Mouse (Mus musculus) intestine, embryonic 15.5 days (tissue): ENCODE data around the gene Qpctl. TPM values are rescaled to one million over a fixed set of nuclear protein-coding genes. Genes with fewer than 3 reads are reported as not detected.
A peak's percentile ranks its signal among the peaks of the same experiment; 100 is the strongest.

Experiments
- ATAC-seq: fragments of 200-750 bp; cut with Nextera tagmentation; 2 replicates; pipeline ENCODE4 v1.8.0; 2017; ENCODE audit warnings: moderate TSS enrichment, moderate library complexity
- H3K27ac ChIP-seq: fragments of 300-500 bp; sonication (generic); 2 replicates; pipeline ENCODE4 v1.5.1; 2015; ENCODE audit warnings: mild to moderate bottlenecking, inconsistent platforms
- H3K27me3 ChIP-seq: fragments of 300-500 bp; sonication (generic); replicated peaks from 2 replicates; pipeline ENCODE4 v1.6.1; 2015; ENCODE audit warnings: inconsistent platforms
- H3K36me3 ChIP-seq: fragments of 300-500 bp; sonication (generic); 2 replicates; pipeline ENCODE4 v1.6.1; 2015; ENCODE audit warnings: inconsistent platforms
- H3K4me1 ChIP-seq: fragments of 300-500 bp; sonication (generic); replicated peaks from 2 replicates; pipeline ENCODE4 v1.6.1; 2015; ENCODE audit warnings: inconsistent platforms
- H3K4me2 ChIP-seq: fragments of 300-500 bp; sonication (generic); replicated peaks from 2 replicates; pipeline ENCODE4 v1.6.1; 2015; ENCODE audit warnings: mild to moderate bottlenecking, inconsistent platforms
- H3K4me3 ChIP-seq: fragments of 300-500 bp; sonication (generic); replicated peaks from 2 replicates; pipeline ENCODE4 v1.5.1; 2015; ENCODE audit warnings: inconsistent platforms
- H3K9ac ChIP-seq: fragments of 300-500 bp; sonication (generic); 2 replicates; pipeline ENCODE4 v1.6.1; 2015; ENCODE audit warnings: inconsistent platforms
- H3K9me3 ChIP-seq: fragments of 300-500 bp; sonication (generic); 2 replicates; pipeline ENCODE4 v1.6.1; 2016; ENCODE audit warnings: inconsistent platforms
- WGBS: fragments of 180-500 bp; shearing (Covaris S2); methylation state at CpG from one replicate; pipeline ENCODE4 v1.1.7; 2015; 5-methylcytosine and 5-hydroxymethylcytosine counted together
- polyA plus RNA-seq: library from polyadenylated mRNA; unstranded; fragments of >200 nt; fragmentation: Nextera tagmentation; extraction: Ambion mirVana; gene quantifications from 2 replicates; pipeline ENCODE4 v1.2.1, GENCODE M21; 2015

Gene Qpctl
- 9.2 and 11.5 TPM in 2 replicates for polyA plus RNA-seq

DNA sequence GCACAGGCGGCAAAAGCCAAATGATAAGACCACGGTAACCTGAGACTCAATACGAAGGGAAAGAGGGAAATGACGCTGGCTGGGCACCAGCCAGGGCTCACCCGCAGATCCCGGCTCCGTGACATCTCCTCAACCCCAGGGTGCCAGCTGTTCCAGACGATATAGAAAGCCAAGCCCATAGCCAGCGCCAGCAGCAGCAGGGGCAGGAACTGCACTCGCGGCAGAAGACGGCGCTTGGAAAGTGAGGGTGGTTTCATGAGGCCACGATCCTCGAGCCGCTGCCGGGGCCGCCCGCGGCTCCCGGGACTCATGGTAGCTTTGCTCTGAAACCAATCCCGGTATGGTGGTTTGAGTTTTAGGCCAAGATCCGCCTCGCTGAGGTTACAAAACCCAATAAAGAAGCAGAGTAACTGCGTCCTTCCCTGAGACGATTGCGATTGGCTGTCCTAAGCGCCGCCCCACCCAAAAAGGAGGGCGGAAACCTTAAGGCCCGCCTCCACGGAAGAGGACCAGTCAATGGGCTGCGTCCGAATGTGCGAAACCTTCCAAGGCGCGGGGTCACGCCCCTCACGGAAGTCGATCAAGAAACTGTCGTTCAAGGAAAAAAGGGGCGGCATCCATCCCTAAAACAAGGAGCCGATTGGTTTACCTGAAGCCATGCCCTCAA lies at the start of gene Qpctl:
Gene Qpctl (minus strand): TSS at position 417 of the 667 bp plus-strand sequence.
- Histone ChIP-seq H3K4me1 (peaks cover 15% of the 10 kb centered on the region), H3K27ac (peak within 1 kb of the TSS; percentile 71), H3K4me2 (peak within 1 kb of the TSS; percentile 80), H3K9me3 (no peaks in the 10 kb centered on the region), H3K36me3 (peaks cover 17% of the 10 kb centered on the region), H3K27me3 (no peaks in the 10 kb centered on the region), H3K4me3 (peak within 1 kb of the TSS; percentile 67), H3K9ac (peak within 1 kb of the TSS; percentile 75)
- peak; percentile 99 for ATAC-seq
- under 1% methylated on average over 43 of the region's 43 CpGs for WGBS

DNA sequence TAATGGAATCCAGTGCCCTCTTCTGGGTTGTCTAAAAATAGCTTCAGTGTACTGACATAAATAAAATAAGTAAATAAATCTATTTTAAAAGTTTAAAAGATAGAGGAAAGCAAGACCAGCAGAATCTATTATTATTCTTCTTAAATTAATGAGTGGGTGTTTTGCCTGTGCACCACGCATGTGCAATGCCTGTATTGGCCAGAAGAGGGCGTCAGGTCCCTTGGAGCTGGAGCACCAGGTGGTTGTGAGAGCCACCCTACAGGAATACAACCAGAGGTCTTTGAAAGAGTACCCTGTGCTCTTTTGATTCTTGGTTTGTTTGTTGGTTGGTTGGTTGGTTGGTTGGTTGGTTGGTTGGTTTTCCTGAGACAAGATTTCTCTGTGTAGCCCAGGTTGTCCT lies 48.9 kb upstream of the Qpctl start:
- Histone ChIP-seq H3K4me1 (no peaks in the 10 kb centered on the region), H3K4me2 (no peak overlapping the region), H3K27me3 (no peaks in the 10 kb centered on the region), H3K4me3 (no peak overlapping the region), H3K36me3 (peaks cover 13% of the 10 kb centered on the region; the same call in 1 of the 2 replicates), H3K9ac (no peak overlapping the region), H3K27ac (no peak overlapping the region), H3K9me3 (no peaks in the 10 kb centered on the region)
- 39% methylated on average over 2 of the region's 2 CpGs for WGBS
- no peak for ATAC-seq

DNA sequence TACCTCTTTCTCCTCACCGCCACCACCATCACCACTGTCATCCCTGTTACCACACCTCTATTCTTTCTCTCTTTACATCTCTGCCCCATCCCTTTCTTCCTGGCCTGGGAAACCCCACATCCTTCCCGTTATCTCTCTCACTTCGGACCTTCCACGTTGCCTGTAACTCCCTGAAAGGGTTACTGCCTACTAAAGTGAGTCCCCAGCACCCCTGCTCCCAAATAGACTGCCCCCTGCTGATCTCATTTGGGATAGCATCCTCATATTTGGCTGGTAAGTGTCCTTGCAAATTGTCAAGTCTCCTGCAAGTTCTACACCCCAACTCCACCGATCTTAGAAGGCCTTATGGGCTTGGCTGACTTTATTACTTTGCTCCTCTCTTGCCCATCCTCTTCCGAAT lies 47.6 kb upstream of the Qpctl start:
- H3K27me3 ChIP-seq = no peaks in the 10 kb centered on the region
- peaks cover 13% of the 10 kb centered on the region; the same call in 1 of the 2 replicates for H3K36me3 ChIP-seq
- H3K4me1 ChIP-seq = no peaks in the 10 kb centered on the region
- no peak overlapping the region for H3K4me3 ChIP-seq
- no peak overlapping the region for H3K27ac ChIP-seq
- no peak for ATAC-seq
- WGBS = 57% methylated on average over 6 of the region's 6 CpGs
- no peak overlapping the region for H3K4me2 ChIP-seq
- H3K9me3 ChIP-seq = no peaks in the 10 kb centered on the region
- H3K9ac ChIP-seq = no peak overlapping the region

DNA sequence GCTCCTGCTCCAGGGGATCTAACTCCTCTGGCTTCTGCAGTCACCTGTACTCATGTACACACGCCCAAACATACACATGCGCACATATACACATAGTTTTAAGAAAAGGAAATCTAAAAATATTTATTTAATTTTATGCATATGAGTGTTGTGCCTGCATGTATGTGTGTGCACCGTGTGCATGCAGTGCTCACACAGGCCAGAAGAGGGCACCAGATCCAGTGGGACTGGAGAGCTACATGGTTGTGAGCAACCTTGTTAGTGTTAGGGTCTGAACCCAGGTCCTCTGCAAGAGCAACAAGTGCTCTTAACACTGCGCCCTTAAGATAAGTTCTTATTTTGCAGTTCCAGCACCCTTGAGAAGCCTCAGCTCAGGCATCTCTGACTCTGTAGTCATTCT lies 45.6 kb upstream of the Qpctl start:
- H3K27ac ChIP-seq = no peak overlapping the region
- H3K4me3 ChIP-seq = no peak overlapping the region
- H3K36me3 ChIP-seq = peaks cover 13% of the 10 kb centered on the region; the same call in 1 of the 2 replicates
- no peak overlapping the region for H3K4me2 ChIP-seq
- no peak for ATAC-seq
- no peaks in the 10 kb centered on the region for H3K4me1 ChIP-seq
- H3K9ac ChIP-seq = no peak overlapping the region
- no peaks in the 10 kb centered on the region for H3K27me3 ChIP-seq
- H3K9me3 ChIP-seq = no peaks in the 10 kb centered on the region
- WGBS = 96% methylated on average over 4 of the region's 4 CpGs

DNA sequence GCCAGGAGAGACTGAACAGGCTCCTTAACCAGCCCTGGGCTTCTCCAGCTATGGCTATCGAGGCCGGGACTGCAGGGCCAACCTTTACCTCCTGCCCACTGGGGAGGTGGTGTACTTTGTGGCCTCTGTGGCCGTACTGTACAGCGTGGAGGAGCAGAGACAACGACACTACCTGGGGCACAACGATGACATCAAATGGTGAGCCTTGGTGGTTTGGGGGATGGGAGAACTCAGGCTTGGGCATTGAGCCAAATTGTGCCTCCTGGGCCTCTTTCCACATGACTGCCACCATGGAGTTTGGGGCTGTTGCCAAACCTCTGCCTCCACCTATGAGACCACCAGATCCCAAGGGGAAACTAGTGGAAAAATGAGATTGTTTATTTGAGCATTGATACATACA lies 35.7 kb upstream of the Qpctl start:
- Histone ChIP-seq H3K4me3 (no peak overlapping the region), H3K9ac (no peak overlapping the region), H3K36me3 (no peaks in the 10 kb centered on the region), H3K9me3 (no peaks in the 10 kb centered on the region), H3K4me1 (peaks cover 9% of the 10 kb centered on the region; the same call in 1 of the 2 replicates), H3K4me2 (no peak overlapping the region), H3K27me3 (peaks cover 7% of the 10 kb centered on the region), H3K27ac (no peak overlapping the region)
- no peak for ATAC-seq
- WGBS = 88% methylated on average over 6 of the region's 6 CpGs

DNA sequence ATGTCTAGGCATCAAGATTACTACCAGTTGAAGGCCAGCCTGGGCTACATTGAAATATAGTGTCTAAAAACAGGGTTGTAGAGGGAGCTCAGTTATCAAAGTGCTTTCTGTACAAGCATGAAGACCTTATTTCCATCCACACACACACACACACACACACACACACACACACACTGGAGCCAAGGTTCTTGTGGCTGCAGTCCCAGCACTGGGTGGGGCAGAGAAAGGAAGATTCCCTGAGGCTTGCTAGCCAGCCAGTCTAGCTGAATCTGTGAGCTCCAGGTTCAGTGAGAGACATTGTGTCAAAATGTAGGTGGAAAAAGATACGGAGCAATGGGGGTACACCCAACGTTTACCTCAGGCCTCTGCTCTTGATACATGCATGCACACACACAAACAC lies 35.2 kb upstream of the Qpctl start:
- H3K27me3 ChIP-seq = peaks cover 12% of the 10 kb centered on the region
- H3K4me2 ChIP-seq = no peak overlapping the region
- no peaks in the 10 kb centered on the region for H3K9me3 ChIP-seq
- H3K4me3 ChIP-seq = no peak overlapping the region
- no peaks in the 10 kb centered on the region for H3K36me3 ChIP-seq
- peaks cover 13% of the 10 kb centered on the region for H3K4me1 ChIP-seq
- no peak overlapping the region for H3K9ac ChIP-seq
- H3K27ac ChIP-seq = no peak overlapping the region
- 86% methylated on average over 2 of the region's 2 CpGs for whole genome bisulfite sequencing
- ATAC-seq = no peak

DNA sequence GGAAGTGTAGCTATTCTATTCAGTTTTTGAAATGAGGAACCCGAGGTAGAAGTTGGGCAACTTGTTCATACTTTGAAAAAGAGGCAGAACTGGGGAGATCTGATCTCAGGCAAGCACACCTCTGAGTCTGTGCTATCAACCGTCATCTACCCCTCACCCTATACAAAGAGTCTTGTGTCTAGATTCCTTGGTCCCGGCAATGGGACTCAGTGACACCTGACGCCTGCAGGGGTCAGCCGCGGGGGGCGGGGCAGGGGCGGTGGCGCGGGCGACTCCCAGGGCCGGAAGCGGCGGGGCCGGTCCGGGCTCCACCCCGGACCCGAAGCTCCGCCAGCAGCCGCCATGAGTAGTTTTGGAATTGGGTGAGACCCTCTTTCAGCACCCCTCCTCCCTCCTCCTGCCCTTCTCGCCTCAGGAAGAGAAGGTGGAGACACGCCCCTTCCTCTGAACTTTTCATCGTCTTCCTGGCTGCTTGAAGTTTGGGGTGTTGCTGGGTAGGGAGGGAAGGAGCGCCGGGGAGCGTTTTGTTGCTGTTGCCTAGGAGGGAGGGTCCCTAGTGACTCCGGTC lies 31.9 kb upstream of the Qpctl start:
- under 1% methylated on average over 27 of the region's 27 CpGs for WGBS
- H3K9ac ChIP-seq = peak overlapping the region; percentile 57
- H3K27me3 ChIP-seq = peaks cover 43% of the 10 kb centered on the region
- H3K4me3 ChIP-seq = peak overlapping the region; percentile 48
- H3K27ac ChIP-seq = no peak overlapping the region
- peaks cover 20% of the 10 kb centered on the region for H3K4me1 ChIP-seq
- ATAC-seq = peak; percentile 65
- no peaks in the 10 kb centered on the region; the same call in 1 of the 2 replicates for H3K9me3 ChIP-seq
- no peaks in the 10 kb centered on the region for H3K36me3 ChIP-seq
- H3K4me2 ChIP-seq = peak overlapping the region; percentile 88

DNA sequence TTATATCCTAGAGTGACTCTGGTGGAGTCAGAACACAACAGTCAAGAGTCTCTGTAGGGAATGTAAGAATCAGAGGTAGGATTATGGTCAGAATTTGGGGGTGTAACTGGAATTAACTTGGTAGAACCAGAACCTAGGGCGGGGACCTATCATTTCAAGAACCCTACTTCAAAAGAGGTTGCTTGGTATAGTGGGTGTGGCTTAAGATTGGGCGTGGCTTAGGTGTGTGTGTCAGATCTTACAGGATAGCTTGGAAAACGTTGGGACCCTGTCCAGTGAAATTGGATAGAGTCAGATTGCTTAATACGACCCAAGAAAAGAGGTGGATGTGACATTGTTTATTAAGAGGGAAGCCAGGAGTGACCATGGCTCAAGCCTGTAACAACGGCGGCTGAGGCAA lies 30.8 kb upstream of the Qpctl start:
- WGBS = 39% methylated on average over 6 of the region's 6 CpGs
- H3K36me3 ChIP-seq = no peaks in the 10 kb centered on the region
- H3K4me2 ChIP-seq = no peak overlapping the region
- H3K27me3 ChIP-seq = peaks cover 50% of the 10 kb centered on the region
- no peaks in the 10 kb centered on the region; the same call in 1 of the 2 replicates for H3K9me3 ChIP-seq
- no peak overlapping the region for H3K27ac ChIP-seq
- H3K4me1 ChIP-seq = peaks cover 21% of the 10 kb centered on the region
- H3K9ac ChIP-seq = no peak overlapping the region
- no peak overlapping the region for H3K4me3 ChIP-seq
- ATAC-seq = no peak

DNA sequence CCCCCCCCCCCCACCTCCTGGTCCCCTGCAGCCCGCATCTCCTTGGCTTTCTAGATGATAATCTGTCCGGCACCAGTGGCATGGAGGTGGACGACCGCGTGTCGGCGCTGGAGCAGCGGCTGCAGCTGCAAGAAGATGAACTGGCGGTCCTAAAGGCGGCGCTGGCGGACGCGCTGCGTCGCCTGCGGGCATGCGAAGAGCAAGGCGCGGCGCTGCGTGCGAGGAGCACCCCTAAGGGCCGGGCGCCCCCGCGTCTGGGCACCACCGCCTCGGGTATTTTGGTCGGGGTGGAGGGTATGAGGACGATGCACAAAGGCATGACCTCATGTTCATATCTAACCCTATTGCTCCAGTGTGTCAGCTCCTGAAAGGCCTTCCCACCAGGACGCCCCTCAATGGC lies 30.1 kb upstream of the Qpctl start:
- H3K9me3 ChIP-seq = no peaks in the 10 kb centered on the region; the same call in 1 of the 2 replicates
- ATAC-seq = peak; percentile 41
- peaks cover 17% of the 10 kb centered on the region for H3K4me1 ChIP-seq
- peaks cover 50% of the 10 kb centered on the region for H3K27me3 ChIP-seq
- no peaks in the 10 kb centered on the region for H3K36me3 ChIP-seq
- no peak overlapping the region for H3K27ac ChIP-seq
- peak overlapping the region; percentile 23; the same call in 1 of the 2 replicates for H3K4me3 ChIP-seq
- whole genome bisulfite sequencing = under 1% methylated on average over 31 of the region's 32 CpGs
- H3K9ac ChIP-seq = no peak overlapping the region
- H3K4me2 ChIP-seq = peak overlapping the region; percentile 56

DNA sequence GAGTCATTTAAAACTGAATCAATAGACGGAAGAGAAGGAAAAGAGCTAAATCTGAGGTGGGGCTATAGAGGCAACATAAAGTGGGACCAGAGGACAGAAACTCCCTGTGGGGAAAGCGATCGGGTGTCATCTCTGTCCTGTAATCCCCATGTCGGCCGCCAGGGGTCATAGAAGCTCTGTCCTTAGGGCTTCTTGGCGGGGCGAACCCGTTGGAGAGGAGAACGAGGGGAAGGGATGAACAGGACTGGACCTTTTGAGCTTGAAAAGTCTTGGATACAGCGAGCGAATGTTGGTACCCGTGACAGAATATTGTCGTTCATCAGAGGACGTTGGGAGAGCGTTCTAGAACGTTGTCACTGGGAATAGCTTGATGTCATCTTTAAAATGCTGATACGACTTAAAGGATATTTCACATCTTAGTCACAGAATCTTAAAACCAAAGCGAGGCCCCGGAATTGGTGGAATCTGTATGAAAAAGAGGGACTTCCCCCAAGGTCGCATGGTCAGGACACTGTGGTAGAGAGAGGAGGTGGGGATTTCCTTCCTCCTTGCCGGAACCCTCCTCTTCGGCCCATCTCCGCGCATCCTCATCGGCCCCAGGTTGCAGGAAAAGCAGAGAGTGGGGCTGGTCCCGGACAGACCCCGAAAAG lies 29.5 kb upstream of the Qpctl start:
- Histone ChIP-seq H3K4me1 (peaks cover 17% of the 10 kb centered on the region), H3K9me3 (no peaks in the 10 kb centered on the region; the same call in 1 of the 2 replicates), H3K4me3 (0 out of 2 replicates have a peak overlapping the region, but pooled peaks have one; percentile 12), H3K9ac (no peak overlapping the region), H3K4me2 (peak overlapping the region; percentile 56), H3K36me3 (no peaks in the 10 kb centered on the region), H3K27ac (no peak overlapping the region), H3K27me3 (peaks cover 53% of the 10 kb centered on the region)
- WGBS = 5% methylated on average over 27 of the region's 27 CpGs
- ATAC-seq = no peak

DNA sequence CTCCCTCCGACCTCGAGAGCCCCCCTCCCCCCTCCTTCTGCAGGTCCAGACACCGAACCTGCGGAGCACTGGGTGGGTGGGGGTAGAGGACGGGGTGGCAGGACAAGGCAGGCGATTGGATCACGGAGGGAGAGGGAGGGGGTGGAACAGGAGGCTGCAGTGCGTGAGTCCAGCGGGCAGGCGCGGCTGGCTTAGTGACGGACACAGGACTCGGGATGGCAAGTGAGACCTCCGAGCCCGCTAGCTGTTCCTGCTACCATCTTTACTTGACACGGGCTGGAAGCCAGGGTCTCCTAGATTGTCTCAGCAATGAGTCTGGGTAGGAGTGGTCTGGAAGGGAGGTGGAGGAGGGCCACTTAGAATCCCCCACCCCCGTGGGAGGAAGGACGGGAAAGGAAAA lies 28.9 kb upstream of the Qpctl start:
- Histone ChIP-seq H3K27me3 (peaks cover 53% of the 10 kb centered on the region), H3K36me3 (no peaks in the 10 kb centered on the region), H3K4me3 (no peak overlapping the region), H3K4me2 (0 out of 2 replicates have a peak overlapping the region, but pooled peaks have one; percentile 56), H3K9ac (no peak overlapping the region), H3K9me3 (no peaks in the 10 kb centered on the region; the same call in 1 of the 2 replicates), H3K4me1 (peaks cover 18% of the 10 kb centered on the region), H3K27ac (no peak overlapping the region)
- ATAC-seq = no peak
- WGBS = 13% methylated on average over 18 of the region's 18 CpGs

DNA sequence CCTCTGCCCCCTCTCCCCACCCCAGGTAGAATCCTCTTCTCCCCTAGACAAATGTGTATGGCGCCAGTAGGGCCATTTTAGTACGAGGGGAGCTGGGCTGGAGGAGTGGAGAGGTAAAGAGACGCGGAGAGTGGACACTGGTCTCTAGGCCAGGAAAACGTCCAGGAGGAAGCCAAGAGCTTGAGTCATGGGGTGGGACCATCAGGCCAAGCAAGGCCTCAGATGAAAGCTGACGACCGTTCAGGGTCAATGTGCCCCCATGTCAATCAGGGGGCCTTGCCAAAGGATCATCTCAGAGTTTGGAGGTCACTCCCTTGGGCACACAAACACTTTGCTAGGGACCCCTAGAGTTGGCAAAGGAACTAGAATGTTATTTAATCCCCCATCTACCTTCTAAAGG lies 28.1 kb upstream of the Qpctl start:
- Histone ChIP-seq H3K27me3 (peaks cover 53% of the 10 kb centered on the region), H3K9ac (no peak overlapping the region), H3K4me2 (no peak overlapping the region), H3K4me1 (peaks cover 24% of the 10 kb centered on the region), H3K27ac (no peak overlapping the region), H3K4me3 (no peak overlapping the region), H3K9me3 (no peaks in the 10 kb centered on the region; the same call in 1 of the 2 replicates), H3K36me3 (no peaks in the 10 kb centered on the region)
- no peak for ATAC-seq
- WGBS = 73% methylated on average over 7 of the region's 7 CpGs
